Mouse (Mus musculus): Measurements from ENCODE around the gene Gm21987.

Gm21987 gene

GRCm38 (mm10) chr16:38350361-38350855 lies 3.6 kb downstream of the Gm21987 start:
- no peak for DNase-seq

DNA sequence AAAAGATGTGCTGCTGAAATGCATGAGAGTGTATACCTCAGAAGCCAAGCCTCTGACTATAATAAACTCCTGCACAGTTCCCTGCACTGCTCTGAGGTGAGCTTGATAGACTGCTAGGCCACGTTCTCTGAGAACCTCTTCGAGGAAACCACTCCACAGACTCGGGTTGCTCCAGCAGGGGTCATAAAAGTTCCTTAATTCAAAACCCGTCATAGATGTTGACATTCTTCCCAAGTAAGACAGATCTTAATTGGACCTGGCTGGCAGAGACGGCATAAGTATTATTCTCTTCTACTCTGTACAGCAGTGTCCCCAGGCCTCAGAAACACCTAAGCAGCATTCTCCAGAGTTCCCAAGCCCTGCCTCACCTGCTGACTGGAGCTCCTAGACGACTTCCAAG lies 4.1 kb downstream of the Gm21987 start:
- no peak for DNase-seq

DNA sequence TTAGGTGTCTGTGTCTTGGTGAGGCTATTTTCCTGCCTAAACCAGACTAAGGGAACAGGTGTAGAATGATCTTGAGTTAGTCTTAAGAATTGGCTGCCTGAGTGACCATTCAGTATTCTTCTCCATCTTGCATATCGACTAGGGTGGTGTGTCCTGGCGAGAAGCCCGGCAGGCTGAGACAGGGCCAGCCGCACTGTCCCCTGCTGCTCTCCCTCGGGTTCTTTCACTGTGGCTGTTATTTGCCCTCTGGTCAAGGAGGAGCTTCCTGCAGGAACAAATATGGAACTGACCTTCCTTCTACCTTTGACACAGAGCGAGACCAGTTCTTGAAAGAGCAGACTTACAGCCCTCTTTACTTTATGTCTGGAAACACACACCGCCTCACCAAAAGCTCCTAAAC lies 5.2 kb downstream of the Gm21987 start:
- no peak for DNase-seq

GRCm38 (mm10) chr16:38352851-38353250 lies 6.0 kb downstream of the Gm21987 start:
- no peak for DNase-seq

DNA sequence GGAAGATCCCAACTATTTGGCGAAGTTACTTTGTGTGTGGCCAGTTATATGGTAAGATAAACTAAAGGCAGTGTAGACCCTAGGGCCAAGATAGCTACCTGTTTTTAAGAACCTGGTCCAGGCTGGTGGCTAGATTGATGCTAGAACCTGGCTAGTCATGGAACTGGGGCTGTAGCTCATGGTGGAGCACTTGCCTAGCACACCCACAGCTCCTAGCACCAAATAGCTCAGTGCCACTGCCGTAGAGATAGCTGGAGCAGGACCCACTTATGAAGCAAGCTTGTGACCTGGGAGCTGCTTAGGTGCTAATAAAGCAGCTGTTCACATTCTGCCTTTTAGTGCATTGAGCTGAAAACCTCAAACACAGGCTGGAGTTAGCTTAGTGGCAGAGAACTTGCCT lies 6.8 kb downstream of the Gm21987 start:
- DNase-seq = no peak

DNA sequence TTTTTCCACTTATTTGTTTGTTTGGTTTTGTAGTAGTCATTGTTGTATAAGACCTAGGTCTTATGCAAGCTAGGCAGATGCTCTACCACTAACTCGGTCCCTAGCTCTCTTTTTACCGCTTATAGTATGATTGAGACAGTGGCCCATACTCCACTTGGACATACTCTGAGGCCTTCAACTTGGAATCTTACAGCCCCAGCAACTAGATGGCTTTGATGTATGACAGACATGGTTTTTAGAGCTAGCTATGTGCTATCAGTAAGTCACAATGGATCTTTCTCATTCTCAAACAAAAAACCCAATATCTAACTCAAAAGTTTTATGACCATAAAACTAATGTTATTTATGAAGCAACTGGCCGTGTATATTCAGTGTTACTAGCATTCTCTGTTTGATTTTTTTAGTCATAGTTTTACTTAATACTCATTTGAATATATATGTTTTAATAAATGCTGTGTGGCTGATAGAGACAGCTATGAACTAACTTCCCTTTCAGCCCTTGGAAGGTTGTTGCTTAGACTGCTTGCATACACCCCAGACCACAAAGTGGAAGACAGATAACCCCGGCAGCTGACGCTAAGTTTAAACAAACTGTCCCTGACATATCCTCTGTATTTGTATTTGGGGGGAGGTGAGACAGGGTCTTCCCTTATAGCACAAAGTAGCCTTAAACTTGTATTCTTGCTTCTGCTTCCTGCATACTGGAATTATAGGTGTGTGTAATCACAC lies 7.5 kb downstream of the Gm21987 start:
- no peak for DNase-seq

GRCm38 (mm10) chr16:38358256-38358812 lies 11.5 kb downstream of the Gm21987 start:
- DNase-seq = no peak

DNA sequence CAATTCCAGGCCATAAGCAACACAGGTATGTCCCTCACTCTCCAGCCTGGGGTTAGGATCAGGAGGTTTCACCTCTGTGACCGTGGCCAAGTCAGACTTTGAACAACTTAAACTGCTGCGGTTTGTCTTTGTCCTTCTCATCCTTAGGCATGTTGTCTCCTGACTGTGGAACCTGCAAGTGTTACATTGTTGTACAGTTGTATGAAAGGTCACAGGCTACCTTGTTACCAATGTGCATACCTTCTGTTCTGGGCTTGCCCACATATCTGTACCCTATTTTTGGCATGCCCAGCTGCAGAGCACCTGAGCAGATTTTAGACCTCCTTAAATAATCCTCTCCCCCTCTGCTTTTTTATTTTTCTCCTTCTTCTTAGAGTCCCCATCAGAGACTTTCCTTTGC lies 12.4 kb downstream of the Gm21987 start:
- no peak for DNase-seq

- DNase-seq = no peak
Measured at GRCm38 (mm10) chr16:38359857-38360256, 13.0 kb downstream of the Gm21987 start.

- no peak for DNase-seq
Measured at GRCm38 (mm10) chr16:38360317-38360716, 13.5 kb downstream of the Gm21987 start.

- no peak for DNase-seq
Measured at GRCm38 (mm10) chr16:38361933-38362332, 15.1 kb downstream of the Gm21987 start, which contains the start of gene Popdc2. Popdc2 (plus strand) TSS chr16:38362209.

GRCm38 (mm10) chr16:38362493-38363255 lies 15.8 kb downstream of the Gm21987 start:
- DNase-seq = no peak

DNA sequence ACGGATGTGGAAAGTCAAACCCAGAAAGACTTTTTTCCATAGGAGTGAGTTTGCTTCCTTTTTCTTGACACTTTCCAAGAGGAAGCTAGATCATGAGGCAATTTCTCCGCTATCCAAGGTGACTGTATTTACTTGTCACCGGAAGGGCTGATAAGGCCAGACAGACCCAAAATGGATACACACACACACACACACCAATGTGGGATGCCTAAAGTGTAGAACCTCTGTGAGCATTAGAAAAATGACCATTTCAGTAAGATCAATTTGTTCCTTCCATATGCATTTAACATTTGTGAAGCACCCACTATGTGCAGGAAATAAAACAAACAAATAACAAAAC lies 16.4 kb downstream of the Gm21987 start:
- no peak for DNase-seq

DNA sequence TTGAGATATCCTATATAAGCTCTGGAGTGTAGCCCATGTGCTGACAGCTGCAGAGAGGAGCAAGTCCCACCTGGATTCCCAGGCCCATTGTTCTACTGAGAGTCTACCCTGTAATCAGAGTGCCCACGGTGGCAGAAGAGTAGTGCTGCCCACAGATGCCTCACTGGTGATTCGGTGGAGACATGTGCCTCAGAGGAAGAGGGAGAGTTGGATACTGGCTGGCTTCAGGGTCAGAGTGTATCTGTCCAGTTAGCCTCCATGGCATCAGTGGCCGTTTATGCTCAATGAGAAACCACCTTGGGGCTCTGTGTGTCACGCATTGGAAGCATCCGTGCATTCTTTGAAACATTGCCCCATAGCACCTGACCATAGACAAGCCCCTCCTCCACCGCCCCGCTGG lies 16.8 kb downstream of the Gm21987 start:
- no peak for DNase-seq

- DNase-seq = no peak
Measured at GRCm38 (mm10) chr16:38365390-38365789, 18.6 kb downstream of the Gm21987 start.

GRCm38 (mm10) chr16:38366231-38366630 lies 19.4 kb downstream of the Gm21987 start:
- DNase-seq = no peak

- no peak for DNase-seq
Measured at GRCm38 (mm10) chr16:38368336-38368735, 21.5 kb downstream of the Gm21987 start.

DNA sequence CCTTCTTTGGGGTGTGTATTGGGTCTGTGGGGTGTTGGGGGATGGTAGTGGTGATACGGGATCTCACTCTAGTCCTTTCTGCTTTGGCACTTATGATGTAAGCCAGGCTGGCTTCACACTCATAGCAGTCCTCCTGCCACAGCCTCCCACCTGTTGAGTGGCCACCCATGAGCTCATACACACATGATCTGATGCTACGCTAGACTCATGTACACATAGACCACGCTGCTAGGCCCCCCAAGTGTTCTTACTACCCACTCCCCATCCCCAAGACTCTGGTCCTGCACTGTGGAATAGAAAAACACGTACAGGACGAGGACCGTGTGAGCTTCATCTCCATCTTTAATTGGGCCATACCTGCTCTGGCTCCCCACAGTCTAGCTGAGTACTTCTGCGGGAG lies 22.2 kb downstream of the Gm21987 start:
- DNase-seq = no peak

DNA sequence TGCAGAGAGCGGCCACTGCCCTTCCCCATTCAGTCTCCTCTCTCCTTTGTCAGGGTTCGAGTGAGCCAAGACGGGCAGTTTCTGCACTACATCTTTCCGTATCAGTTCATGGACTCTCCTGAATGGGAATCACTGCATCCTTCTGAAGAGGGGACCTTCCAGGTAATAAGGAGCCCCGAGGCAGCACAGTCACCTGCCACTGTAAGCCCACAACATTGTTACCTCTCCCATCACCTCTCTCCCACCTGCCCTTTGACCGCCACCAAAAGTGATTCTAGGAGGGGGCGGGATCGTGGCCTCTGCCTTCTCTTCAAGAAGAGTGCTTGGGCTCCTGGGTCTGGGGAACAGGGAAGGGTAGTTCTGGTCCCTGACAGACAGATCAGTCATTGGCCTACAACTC lies 22.6 kb downstream of the Gm21987 start:
- no peak for DNase-seq

- no peak for DNase-seq
Measured at GRCm38 (mm10) chr16:38369992-38370484, 23.2 kb downstream of the Gm21987 start.

DNA sequence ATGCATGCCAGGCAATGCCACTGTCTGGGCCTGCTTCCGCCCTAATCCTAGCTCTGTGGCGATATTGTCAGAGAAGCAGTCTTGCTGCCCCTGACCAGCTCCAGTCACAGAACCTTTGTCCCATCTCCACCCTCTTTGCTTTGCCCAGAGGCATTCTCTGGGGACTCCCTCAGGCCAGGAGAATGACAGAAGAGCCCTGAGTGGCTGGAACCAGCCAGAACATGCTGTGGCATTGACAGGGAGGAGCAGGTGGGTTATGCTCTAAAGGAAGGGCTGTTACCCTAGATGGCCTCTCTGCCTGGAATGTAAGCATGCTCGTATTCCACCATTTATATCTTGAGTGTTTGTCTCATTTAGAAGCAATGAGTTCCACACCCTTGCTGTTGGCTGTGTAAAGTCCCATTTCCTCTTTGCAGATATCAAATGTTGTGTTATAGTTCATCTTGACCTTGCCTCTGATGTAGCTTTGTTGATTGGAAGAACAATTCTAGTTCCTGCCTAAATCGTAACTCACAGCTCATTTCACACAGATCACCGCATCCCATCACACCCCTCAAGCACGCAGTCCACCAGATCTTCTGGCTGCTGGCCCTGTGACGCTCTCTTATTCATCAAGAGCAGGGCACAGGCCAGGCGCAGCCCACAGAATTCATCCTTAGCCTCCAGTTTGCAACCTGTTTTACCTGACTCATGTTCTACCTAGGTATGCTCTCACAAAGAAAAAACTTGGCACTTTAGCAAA lies 24.0 kb downstream of the Gm21987 start:
- no peak for DNase-seq

- DNase-seq = no peak
Measured at GRCm38 (mm10) chr16:38371705-38372296, 25.0 kb downstream of the Gm21987 start.

- DNase-seq = no peak
Measured at GRCm38 (mm10) chr16:38372876-38373275, 26.0 kb downstream of the Gm21987 start.

Data from thymus, postnatal 14 days (tissue).